Mouse (Mus musculus): ENCODE data around the gene Slc35e3. TPM values are rescaled to one million over a fixed set of nuclear protein-coding genes. Genes with fewer than 3 reads are reported as not detected.

The Slc35e3 gene
- total RNA-seq, 4 experiments from 2014 or later, result 29.2 to 31.7 (median 30.3) TPM

DNA sequence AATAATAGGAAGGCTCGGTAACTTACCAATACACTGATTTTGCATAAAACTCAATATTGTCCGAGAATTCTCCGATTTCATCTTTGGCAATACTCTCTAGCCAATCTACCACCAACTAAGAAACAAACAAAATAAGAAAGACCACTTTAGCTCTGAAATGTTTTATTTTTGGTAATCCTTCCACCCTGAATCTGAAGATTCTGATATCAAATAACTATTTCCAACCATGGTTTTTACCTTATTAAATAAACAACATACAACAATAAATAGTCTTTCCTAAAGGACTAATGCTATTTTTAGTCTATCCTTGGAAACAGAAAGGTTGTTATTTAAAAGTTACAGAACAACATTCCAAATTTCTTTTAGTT lies 30.9 kb upstream of the Slc35e3 start:
- no peak for DNase-seq (ENCODE audit: low spot score in 2 of 2)

DNA sequence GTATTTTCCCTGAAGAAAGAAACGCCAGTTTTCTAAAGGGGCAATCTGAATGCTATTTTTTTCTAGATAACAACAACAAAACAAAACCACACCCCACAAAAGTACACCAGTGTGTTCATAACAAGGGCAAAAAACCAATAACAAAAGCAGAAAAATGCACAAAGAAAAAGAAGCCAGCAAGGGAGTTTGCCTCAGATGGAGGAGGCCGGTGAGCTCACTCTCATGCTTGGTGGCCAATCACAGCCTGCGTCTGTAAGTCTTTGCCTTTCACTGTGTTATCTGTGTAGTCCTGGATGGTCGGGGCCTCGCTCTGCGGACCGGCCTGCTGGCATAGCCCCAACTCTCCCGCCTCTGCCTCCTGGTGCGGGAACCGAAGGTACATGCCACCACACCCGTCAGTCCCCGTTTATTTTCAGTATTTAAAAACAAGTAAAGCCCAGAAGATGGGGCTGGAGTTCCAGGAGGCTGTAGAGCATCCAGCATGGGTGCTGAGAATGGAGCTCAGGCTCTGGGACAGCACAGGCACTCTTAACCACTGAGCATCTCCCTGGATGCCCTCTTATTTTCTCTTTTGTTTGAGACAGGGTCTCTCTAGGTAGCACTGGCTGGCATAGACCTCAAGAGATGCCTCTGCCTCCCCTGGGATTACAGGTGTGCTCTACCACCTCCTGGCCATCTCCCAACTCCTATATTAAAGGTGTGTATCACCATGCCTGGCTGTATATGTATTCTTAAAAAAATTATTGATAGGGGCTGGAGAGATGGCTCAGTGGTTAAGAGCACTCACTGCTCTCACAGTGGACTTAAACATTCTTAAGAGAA lies 30.3 kb upstream of the Slc35e3 start:
- no peak for DNase-seq (ENCODE audit: low spot score in 2 of 2)

GRCm38 (mm10) chr10:117775401-117776144 lies 29.4 kb upstream of the Slc35e3 start:
- DNase-seq (ENCODE audit: low spot score in 2 of 2), result no peak

DNA sequence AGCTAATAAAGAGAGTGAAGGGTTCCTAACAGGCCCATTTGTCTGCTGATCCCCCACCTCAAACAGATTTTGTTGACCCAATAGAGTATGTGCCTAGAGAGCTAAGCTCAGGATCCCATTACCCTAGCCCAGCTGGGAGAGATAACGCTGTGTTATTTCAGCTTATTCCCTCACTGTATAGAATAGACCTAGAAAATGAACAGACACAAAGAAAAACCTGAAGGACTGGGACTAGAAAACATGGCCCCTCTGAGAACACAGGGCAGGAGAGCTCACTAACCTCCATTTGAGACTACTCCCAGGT lies 28.6 kb upstream of the Slc35e3 start:
- no peak for DNase-seq (ENCODE audit: low spot score in 2 of 2)

GRCm38 (mm10) chr10:117774011-117774816 lies 28.0 kb upstream of the Slc35e3 start:
- DNase-seq (ENCODE audit: low spot score in 2 of 2), result no peak

GRCm38 (mm10) chr10:117773106-117773720 lies 27.0 kb upstream of the Slc35e3 start:
- no peak for DNase-seq (ENCODE audit: low spot score in 2 of 2)

DNA sequence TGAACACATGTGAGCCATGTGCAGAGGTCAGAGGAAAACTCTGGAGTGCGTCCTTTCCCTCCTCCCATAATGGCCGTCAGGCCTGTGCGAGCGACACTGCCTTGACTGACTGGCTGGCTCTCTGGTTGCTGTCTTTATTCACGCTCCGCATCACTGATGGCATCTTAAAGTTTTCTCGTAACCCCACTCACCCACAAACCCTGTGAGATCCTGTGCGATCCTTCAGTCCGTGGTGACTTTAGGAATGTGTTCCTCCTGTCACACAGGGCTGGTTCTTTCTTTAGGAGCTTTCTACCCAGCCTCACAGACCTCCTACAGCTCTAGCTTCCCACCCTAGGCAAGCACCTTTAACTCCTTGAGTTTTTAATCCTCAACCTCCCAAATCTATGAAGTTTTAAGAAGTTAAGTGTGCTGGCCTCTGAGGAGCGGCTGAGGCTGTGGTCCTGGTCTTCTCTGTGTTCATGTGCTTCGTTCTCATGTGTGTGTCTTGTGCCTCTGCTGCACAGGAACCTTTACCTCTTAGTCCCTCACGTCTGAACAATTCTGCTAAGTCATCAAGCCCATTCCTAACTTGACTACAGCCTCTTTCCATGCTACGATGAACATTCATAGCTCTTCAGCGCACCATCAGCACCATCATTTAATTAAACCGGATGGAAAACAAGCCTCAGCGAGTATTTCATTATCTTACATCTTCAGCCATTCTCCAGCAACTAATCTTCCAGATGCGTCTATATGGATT lies 26.4 kb upstream of the Slc35e3 start:
- no peak for DNase-seq (ENCODE audit: low spot score in 2 of 2)

DNA sequence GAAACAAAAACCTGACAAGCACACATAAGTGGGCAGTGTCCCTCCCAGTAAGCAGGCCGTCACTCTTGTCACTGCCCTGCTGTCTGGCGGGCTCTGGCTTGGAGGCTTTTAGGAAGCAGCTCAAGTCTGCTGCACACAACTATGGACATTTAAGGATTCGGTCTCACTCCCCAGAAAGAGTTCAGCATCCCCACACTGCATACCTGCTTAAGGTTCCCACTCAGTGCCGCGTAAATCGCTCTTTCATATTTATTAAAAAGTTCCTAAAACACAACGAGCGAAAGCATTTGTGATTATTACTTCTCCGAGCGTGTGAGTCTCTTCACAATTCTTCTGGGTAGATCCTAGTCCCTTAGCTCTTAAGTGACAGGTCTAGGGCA lies 25.0 kb upstream of the Slc35e3 start:
- DNase-seq (ENCODE audit: low spot score in 2 of 2), result no peak

- DNase-seq (ENCODE audit: low spot score in 2 of 2), result no peak
Observed at GRCm38 (mm10) chr10:117770286-117771130, 24.3 kb upstream of the Slc35e3 start.

DNA sequence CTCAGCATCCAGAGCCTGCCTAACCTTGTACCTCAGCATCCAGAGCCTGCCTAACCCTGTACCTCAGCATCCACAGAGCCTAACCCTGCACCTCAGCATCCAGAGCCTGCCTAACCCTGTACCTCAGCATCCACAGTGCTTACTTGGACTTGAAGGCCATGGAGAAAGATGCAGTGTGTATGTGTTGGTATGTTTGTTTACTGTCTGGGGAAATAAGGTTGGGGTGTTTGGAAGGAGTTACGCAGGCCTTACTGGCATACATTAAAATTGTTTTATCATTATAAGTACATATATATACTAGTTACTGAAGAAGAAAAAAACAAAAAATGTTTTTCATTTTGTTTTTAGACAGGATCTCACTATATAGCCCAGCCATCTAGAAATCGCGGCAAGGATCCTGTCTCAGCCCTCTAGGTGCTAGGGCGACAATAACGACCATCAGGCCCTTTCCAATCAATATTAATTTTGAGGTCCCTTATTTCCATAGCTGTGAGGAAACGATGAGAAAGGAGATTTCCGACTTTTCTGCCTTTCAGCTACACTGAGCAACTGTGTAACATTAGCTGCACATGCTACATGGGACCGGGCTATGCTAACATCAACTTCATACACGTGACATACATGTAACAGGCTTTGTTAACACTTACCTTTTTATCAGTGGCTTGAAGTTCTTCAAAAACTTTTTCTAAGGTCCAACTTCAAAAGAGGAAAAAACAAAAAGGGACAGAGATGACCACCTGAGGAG lies 23.5 kb upstream of the Slc35e3 start:
- DNase-seq (ENCODE audit: low spot score in 2 of 2), result no peak

DNA sequence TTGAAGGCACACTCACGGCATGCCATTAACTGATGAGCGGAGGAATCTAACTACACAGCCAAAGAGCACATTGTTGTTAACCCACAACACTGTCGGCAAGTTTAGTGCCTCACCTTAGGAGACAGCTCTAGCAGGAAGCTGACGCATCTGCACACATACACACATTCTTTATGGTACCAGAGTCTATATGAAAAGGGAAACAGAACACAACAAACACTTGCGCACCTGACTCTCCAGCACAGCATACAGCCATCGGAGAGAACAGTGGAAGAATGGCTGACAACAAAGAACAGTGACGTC lies 21.9 kb upstream of the Slc35e3 start:
- no peak for DNase-seq (ENCODE audit: low spot score in 2 of 2)

DNA sequence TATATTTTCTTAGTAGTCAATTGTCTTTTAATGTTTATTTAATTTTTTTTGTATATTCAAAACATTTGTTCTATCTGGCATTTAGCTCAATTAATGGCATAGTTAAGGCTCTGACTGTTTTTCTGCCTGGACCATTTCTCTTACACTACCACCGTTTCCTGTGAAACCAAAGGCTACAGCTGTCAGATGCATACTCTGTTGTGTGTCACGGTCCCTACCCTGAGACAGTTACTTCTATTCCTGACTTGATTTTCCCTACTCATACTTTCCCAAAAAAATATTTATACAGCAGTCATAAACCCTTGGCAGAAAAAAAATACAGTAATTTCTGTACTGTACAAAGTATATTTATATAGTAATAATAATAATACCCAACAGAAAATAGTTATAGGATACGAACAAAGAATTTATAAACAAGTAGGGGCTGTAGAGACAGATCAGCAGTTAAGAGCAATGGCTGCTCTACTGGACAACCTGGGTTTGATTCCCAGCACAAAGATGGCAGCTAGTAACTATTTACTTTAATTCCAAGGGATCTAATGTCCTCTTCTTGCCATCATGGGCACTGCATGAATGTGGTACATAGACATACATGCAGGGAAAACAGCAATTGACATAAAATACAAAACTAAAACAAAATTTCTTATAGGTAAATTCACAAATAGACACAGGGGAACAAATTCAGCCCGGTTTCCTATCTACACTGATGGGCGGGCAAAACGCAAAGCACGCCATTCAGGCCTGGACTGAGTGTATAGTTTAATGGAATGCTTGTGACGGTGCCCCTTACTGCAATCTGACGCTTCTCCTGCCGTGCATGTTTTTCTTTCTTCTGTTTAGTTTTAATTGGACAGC lies 21.3 kb upstream of the Slc35e3 start:
- no peak for DNase-seq (ENCODE audit: low spot score in 2 of 2)

DNA sequence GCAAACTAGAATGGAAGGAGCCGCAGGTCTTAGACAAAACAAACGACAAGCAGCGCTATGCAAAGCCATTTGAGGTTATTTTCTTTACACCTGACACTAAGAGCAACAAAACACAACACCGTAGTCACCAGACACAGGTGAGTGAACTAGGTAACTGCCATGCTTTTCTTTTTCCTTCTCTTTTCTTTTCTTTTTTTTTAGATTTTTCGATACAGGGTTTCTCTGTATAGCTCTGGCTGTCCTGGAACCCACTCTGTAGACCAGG lies 20.7 kb upstream of the Slc35e3 start:
- DNase-seq (ENCODE audit: low spot score in 2 of 2), result no peak

DNA sequence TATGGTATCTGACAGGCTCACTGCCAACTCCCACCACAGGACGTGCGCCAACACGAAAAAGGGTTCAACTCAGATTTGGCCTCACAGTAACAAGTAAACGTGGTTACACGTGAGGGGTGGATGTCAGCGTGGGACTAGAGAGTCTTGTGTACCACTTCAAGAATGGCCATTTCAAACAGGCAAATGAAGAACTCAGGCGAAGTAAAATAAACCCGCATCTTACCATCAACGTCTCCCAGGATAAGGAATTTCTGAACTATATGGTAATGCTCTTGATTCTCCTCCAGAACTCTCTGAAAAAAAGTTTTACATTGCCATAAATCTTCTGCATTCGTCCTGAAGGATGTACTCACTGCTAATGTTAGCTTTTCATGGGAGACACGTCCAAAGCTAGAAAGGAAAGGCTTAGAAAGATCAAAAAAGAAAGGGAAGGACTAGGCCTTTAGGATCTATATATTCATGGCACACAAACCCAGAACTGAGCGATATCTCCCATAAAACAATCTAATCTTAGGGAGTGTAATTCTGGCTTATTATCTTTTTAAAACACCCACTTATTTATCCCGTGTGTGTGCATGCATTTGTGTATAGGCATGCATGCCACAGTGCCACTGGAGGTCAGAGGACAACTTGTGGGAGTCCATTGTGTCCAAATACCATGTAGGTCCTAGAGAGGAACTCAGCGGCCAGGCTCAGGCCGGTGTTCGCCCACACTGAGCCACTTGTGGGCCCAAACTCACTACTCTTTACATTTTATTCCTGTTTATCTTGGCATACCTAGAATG lies 20.1 kb upstream of the Slc35e3 start:
- no peak for DNase-seq (ENCODE audit: low spot score in 2 of 2)

DNA sequence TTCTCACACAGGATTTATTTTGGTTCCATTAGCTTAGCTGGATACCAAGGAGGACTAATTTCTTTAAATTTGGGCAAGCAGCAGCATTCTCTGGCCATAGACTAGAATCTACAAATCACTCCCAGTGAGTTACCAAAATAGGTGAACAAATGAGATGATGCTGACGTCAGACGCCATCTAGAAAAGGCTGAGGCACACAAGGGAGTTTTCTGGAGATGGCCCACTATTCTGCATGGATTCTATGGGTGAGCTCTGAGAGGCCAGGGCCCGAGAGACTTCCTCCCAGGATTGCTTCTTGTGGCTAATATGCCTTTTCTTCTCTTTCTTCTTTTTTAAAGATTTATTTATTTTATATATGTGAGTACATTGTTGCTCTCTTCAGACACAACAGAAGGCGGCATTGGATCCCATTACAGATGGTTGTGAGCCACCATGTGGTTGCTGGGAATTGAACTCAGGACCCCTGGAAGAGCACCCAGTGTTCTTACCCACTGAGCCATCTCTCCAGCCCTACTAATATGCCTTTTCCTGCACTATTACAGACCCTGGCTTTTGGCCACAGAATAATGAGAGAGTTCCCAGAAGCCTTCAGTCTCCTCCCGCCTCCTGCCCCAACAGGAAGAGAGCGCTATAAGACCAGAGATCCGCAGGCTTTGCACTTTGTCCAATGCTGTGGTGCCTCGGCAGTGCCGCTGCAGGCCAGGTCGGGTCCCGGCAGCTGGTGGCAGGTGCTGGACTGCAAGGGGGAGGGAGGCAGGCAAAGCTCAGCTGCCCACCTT lies 19.1 kb upstream of the Slc35e3 start:
- no peak for DNase-seq (ENCODE audit: low spot score in 2 of 2)

DNA sequence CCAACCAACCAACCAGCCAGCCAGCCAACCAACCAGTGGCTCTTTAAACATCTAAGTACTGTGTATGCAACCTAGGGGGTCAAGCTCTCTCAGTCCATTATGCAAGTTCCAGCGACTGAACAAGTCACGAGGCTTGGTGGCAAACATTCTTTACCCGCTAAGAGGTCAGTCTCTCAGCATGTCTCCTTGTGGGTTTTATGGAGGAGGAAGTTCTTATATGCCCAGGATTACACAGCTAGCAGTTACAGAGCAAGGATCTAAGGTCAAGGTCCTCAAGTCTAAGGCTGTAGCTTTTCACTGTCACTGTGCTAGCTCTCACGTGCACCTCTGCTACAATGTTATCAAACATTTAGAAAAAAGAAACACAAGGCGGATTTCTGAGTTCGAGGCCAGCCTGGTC lies 18.4 kb upstream of the Slc35e3 start:
- DNase-seq (ENCODE audit: low spot score in 2 of 2), result no peak

- DNase-seq (ENCODE audit: low spot score in 2 of 2), result no peak
Observed at GRCm38 (mm10) chr10:117763588-117764190, 17.5 kb upstream of the Slc35e3 start.

All from left cerebral cortex, adult 8-10 months (tissue).